Mouse (Mus musculus): ENCODE results near the gene Sema5b.

Gene Sema5b

DNA sequence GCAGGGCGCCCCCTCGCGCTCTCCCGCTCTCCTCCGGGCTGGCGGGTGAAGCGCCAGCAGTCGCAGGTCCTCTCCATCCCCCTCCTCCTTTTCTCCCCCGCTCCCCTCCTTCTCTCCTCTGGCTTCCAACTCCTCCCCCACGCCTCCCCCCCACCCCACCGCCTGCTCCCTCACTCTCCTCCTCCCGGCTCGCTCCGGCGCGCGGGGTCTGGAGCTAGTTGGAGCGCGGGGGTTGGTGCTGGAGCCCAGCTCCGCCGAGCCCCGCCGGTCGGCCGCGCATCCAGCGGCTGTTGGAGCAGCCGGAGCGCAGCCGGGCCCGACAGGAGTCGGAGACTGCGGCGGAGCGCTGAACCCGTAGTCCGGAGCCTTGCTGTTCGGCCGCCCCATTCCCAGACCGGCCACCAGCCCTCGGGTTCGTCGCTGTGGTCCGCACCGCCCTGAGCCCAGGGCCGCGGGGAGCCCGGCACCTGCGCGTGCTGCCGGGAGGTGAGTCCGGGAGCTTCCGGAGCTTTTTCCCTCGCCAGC is at the start of gene Sema5b:
Gene Sema5b (plus strand): TSS at position 29 of the 525 bp plus-strand sequence.
- no peak for DNase-seq (ENCODE audit: low spot score)

DNA sequence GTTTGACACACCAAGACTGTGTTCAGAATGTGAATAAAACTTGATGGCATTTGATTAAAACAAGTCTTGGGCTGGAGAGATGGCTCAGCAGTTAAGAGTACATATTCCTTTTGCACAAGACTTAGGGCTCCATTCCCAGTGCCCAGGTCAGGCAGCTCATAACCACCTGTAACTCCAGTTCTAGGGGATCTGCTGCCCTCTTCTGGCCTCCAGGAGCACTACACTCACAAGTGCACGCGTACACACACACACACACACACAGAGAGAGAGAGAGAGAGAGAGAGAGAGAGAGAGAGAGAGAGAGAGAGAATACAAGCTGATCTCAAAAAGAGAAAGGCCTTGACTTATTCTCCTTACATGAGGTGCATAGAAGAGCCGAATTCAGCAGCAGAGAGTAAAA is 40.6 kb upstream of the Sema5b start:
- DNase-seq (ENCODE audit: low spot score), result no peak

DNA sequence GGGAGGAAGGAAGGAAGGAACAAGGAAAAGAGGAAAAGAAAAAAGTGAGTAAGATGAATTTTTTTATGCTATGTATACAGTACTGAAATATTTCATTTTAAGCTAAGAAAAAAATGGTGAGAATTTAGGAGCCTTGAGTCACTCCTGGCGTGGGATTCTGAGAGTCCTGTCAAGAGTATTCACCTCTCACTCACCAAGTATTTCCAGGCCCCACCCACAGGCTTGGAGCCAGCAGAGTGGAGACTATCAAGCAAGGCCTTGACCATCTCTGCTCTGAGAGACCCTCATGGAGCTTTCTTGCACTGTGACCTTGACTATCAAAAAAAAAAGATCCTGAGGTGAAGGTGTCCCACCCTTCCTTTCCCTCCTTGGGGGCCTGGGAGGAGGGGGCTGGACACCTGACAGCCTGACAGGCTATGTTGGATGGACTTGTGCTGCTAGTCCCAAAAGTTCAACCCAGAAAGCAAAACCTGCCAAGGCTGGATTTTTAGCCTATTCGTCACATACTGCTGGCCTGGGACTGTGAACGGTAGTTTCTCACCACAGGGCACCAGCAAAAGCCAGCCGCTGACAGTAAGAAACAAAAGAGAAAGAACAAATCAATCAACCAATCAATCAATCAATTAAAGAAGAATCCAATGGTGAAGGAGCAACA is 39.7 kb upstream of the Sema5b start:
- no peak for DNase-seq (ENCODE audit: low spot score)

DNA sequence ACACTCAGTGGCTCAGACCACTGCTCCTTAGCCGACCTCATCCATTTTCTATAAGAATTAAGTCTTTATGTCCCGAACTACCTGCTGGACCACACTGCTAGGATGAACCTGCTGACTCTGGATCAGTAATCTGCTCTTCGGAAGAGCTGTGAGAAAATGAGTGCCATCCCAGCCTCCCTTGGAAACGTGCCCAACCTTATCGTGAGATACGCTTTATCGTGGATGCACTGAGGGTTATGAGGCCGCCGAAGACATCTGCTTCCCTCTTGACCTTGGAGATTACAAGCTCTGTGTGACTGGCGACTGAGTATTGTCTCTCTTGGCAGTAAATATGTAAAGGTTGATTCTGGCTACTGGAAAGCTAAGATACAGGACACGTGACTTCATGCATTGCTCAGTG is 38.5 kb upstream of the Sema5b start:
- DNase-seq (ENCODE audit: low spot score), result no peak

DNA sequence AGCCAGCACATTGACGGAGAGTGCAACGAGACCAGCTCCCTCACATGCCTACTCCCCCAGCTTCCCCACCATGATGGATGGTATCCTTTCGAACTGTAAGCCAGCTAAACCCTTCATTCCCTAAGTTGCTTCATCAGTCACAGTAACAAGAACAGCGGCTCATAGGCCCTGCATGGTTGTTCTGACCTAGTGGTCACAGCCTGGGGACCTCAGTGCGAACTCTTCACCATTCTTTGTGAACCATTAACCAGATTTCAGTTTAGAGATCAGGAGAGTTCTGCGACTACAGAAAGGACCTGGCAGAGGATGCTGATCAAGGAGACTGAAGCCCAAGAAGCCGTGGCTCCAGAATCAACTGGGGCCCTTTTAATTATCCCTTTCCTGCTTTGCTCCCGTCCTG is 36.7 kb upstream of the Sema5b start:
- no peak for DNase-seq (ENCODE audit: low spot score)

DNA sequence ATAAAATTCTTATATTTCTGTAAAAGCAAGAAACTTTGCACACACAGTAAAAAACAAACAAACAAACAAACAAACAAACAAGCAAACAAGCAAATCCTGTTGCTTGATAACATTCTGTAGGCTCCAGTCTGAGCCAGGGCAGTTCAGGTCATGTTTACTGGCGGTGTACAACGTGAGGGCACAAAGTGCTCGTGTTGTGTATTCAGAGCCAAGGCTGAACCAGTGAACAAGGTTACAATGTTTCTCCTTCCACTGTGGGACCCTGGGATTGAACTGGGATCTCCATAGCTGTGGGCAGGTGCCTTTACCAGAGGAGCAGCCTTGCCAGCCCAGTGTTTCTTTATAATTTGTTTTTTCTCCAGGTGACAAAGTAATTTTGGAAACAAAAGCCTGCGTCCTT is 35.2 kb upstream of the Sema5b start:
- no peak for DNase-seq (ENCODE audit: low spot score)

DNA sequence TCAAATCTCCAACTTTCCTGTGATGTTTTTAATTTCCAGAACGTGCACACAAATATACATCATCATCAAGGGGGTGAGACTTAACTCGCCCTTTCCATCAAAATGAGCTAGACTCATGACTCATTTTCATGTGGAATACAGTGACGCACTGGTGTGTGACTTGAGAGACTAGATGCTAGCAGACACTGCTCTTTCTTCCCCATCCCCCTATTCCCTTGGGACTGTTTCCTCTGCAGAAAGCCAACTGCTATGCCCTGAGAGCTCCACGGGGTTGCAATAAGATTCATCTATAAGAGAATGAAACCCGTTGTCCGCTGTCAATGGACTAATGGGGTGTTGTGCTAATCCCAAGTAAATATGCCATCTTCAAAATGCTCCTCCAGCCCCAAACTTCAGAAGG is 32.4 kb upstream of the Sema5b start:
- DNase-seq (ENCODE audit: low spot score), result no peak

DNA sequence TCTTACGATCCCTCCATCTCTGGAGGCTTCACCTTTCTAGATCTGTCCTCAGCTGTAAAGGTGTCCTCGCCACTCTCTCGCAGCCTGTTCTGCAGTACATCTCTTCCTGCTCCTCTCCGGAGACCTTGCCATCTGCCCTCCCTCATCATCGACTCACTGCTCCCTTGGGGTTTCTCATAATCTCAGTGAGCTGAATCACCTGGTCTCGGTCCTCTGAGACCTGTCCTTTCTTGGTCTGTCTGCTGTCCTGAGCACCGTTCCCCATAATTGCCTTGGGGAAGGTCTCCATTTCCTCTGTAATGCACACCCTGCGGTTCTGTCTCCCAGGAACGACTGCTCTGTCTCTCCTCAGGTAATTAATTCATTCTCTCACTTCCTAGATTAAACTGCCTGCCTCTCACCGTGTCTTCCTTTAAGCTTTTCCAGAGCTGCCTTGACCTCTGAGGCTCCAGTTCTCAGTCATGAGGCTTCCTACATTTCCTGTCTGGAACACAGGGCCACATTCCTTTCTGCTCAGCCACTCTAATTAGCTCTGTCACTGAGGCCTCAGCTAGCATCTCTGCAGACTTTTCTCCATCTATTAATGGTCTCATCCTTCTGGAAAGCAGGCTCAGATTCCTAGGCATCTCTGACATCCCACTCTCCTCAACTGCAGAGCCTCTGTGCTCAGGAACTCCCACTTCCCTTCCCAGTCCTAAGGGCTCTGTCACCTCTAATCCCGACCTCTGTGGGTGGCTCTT is 31.4 kb upstream of the Sema5b start:
- no peak for DNase-seq (ENCODE audit: low spot score)

DNA sequence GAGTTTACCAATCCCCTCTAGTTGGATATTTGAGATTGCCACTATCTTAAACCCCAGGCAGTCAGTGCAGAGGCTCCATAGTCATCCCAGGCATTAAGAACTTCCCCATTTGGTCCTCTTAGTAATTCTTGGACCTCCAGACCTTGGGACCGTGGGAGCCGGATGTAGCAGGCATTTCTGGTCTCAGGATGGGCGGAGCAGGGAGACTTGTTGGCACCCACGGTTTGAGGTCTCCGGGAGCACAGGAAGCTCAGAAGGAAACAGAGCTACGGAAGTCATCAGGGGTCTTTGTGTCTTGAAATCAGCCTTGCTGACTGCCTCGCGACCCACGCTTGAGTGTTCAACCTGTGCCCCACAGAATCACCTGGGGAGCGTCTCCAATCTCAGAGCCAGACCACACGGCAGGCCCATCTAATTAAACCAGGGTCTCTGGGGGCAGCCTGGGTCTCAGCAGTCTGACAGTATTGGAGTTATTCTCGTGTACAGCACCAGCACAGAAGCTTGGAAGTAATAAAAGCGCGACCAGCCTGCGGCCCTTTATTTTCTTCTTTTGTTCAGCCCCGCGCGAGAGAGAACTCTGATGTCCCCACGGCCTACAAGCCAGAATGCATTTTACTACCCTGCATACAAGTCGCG is 24.9 kb upstream of the Sema5b start:
- no peak for DNase-seq (ENCODE audit: low spot score)

DNA sequence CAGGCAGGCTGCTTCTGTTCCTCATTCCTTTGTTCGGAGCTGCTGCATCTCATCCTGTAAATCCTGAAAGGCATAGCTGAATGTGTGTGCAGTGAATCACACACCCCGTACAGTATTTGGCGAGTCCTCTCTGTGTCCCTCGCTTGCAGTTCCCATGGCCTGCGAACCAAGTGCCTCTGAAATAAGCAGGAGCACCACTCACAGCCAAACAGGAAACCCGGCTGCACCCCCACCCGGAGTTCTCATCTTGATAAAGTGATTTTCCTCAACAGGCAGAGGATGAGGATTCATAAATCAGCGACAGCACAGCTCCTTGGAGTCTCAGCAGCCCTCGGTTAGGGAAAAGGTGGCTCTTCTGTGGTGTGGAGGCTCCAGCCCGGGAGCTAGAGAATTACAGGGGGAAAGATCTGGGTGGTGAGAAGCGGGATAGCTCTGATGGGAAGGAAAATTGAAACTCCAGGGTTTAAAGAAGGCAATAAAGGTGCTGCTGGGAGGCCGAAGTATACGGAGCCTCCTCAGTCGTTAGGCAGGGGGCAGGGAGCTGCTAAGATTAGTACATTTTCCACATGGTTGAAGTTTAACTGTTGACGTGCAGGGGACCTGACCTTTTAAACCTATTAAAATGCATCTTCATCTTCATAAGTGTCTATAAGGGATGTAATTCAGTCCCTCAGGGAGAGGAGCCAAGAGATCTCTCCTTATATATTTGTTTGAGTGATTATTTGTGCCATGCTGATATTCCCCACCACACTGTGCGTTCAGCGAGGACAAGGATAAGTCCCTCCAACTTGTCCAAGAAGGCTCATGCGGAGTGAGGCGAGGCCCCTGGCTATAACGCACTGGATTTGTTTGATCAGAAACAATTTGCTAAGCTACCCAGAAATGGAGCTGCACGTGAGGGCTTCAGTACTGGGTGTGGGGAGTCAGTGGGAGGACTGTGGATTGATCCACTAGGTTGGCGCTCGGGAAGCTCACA is 22.7 kb upstream of the Sema5b start:
- no peak for DNase-seq (ENCODE audit: low spot score)

DNA sequence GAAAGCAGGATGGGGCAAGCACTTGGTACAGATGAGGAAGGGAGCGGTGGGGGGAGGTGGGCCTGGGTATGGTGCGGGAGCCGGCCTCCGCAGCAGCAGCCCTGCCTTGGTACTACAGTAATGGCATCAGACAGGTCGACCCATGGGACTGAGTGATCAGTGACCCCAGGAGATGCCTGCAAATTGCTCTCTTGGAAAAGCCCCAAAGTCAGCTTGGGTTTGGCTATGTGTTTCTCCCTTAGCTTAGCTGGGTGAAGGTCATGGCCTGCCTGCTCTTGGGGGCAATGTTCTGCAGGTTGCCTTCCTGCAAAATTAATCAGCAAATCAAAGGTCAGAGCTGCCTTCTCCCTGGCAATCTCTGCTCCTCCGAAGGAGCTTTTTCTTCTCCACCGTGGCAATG is 21.7 kb upstream of the Sema5b start:
- DNase-seq (ENCODE audit: low spot score), result no peak

DNA sequence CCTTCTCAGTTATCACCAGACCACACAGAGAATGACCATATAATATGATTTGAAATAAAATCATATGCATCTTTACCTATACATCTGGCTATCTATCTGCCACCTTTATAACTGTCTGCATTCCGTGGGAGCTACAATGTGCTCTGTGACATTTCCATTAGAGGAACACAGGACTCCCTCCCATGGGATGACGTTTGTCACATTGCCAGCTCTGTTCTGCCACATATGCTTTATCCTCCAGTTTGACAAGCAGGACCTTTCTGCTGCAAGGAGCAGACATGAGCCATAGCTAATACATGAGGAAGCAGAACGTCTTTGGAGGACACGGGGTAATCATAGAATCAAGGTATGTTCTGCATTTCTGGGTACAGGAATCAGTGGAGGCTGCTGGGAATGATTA is 16.7 kb upstream of the Sema5b start:
- DNase-seq (ENCODE audit: low spot score), result no peak

DNA sequence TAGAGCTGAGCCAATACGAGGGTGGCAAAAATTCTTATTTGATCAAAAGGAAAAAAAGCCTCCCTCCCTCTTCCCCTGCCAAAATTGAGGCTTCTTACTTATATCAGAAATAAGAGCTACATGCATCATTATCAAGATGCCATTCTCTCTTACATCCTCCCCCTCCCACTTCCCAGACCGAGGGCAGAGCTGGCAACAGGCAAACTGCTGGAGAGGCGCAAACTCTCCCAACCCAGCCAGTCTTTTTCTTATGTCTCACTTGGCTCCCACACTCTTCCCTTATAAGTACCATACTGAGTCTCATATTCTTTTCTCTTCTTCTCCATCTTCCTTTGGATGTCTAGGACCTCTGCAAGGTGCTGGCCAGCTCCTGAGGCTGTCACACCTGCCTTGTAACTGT is 6.3 kb upstream of the Sema5b start:
- DNase-seq (ENCODE audit: low spot score), result no peak

DNA sequence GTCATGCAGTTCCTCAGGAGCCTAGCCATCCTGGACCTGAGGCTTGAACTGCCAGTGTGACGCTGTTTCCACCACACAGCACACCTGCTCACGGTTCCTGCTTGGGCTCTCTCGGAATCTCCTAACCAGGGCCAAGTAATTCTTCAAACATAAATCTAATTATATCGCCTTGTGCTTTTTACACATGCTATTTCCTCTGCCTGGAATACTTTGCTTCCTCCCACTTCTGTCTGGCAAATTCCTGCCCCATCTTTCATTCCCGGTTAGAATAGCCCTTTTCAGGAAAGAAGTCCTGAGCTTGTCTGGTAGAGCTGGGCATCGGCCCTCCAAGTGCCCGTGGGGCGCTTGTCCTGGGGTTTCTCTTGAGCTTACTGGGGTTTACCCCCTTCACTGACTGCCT is 3.3 kb upstream of the Sema5b start:
- no peak for DNase-seq (ENCODE audit: low spot score)

DNA sequence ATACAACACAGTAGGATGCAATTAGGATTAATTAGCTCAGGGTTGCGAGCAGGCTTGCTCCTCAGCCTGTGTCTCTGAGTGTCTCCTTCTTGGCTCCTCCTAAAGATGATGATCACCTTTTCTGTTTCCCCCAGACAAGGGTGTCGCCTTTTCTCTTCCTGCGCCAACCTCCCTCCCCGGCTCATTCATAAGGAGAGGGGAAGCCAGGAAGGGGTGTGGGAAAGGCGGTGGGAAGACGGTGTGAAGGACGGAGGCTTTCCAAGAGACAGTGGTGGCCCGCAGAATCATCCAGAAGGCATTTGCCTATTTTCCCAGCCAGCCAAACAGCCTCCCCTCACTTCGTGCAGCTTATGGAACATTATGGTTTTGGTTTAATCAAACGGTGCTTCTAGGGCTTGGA is 1.9 kb upstream of the Sema5b start:
- DNase-seq (ENCODE audit: low spot score), result no peak

DNA sequence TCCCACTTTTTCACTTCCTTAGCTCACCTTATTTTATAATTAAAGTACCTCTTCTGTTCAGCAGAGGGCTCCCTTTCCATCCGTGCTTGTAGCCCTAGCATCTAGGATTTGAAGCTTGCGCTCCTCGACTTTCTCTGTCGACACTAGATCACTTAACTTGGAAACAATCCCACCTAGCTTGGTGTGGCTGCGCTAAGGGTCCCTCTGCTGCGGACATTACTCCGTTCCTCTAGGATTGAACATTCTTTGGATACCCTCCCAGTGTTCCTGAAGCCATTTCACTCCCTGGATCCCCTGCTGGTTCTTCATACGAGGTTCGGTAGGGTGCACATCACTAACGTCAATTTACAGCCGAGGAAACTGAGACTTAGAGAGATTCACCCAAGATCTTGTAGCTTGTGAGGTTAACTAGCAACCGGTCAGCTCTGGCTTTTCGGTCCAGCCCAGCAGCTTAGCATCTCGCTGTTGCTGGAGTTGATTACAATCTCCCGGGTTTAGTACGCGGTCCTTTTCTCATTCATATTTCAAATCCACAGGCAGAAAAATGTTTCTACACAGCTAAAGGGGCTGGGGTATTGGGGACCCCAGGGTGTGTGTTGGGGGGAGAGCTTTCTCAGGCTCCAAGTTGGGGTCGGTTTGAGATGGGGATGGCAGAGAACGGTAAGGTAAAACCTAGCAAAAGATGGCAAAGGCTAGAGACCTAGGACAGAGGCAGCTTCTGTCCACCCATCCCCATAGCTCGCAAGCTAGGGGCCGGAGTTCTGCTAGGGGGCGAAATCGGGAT is 420 bp upstream of the Sema5b start:
- no peak for DNase-seq (ENCODE audit: low spot score)

DNA sequence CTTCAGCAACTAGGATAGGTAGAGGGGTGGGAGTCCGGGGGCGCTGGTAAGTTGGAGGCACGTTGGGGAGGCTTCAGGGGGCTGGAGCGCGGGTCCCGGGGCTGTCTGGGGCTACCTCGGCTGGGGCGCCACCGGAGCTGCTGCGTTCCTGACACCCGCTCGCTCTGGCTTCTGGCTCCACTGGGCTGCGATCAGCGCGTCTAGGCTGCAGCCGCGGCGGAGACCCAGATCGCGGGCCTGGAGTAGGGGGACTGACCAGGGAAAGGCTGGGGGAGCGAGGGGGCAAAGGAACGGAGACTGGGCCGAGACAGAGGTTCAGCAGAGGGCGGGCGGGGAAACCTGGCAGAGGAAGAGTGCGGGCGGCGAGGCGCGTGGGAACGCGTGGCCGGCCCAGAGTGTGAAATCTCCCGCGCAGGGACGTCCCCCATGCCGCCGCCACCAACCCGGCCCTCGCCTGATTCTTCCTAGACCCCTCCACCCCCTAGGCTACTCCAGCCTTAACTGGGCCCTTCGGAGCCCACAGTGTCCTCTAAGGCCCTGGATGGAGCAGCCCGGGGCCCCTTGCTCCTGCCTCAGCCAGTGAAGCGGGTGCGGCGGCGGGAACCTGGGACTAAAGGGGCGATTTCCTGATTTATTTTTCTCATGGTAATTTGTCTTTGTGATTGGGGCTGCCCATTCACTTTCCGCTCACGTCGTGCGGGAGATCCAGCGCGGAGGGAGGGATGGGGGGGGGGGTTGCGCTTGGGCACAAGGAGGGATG is 896 bp downstream of the Sema5b start:
- DNase-seq (ENCODE audit: low spot score), result no peak

DNA sequence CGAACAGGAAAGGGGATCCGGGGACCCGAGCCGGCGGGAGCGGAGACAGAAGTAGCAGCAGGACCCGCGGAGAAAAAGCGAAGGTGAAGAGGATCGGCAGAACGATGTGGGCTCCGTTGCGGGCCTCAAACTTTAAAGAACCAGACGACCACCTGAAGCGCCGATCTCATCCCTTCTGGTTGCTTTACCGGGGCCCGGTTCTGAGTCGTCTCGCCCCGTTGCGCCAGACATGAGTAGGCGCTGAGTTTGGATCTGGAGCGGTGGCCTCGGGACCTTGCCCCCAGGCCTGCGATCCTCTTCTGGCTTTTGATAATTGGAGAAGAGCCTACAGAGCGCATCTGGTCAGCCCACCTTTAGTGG is 1.5 kb downstream of the Sema5b start:
- no peak for DNase-seq (ENCODE audit: low spot score)

DNA sequence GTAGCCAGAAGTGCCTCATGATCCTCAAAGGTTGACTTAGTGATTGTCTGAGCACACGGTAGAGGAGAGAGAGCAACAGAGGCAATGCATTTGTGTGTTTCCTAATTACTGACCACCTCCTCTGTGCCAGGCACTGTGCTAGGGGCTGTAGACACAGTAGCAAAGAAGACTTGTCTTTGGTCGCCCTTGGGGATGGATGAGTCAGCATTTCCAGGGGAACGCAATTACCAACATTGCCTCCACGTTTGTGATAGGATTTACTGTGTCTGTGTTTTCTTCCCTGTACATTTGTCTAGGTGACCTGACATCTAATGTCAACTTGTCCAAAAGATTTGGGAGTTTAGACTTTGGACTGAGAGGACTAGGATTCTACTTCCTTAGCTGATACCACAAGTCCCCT is 4.8 kb downstream of the Sema5b start:
- DNase-seq (ENCODE audit: low spot score), result no peak

DNA sequence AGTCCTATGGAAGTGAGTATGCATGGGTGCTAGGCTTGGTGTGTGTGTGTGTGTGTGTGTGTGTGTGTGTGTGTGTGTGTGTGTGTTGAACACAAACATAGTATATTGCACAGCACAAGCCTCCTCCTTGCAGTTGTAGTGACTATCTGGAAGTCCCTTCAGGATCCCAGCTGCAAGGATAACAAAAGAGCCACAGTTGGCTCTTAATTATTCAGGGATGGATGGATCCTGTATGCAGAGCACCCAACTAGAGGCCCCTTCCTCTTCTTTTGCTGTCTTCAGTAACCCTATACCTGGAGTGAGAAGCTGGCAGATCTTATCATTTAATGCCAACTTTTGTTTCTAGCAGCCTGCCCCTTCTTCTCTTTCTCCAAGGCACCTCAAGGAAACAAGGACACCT is 7.0 kb downstream of the Sema5b start:
- DNase-seq (ENCODE audit: low spot score), result no peak

DNA sequence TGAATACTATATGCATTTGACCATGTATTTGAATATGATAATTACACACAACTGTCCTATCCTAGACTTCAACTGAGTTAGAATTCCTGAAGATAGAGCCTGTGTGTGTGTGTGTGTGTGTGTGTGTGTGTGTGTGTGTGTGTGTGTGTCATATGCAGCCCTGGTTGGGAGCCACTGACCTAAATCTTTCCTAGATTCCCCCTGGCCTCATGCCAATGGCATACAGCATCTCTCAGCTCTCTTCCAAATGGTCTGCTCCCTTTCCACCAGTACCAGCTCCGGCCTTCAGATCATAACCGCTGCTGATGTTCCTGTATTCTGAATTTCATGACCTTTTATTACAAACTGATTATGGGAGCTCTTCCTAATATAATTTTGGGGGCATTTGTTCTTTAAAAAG is 8.4 kb downstream of the Sema5b start:
- no peak for DNase-seq (ENCODE audit: low spot score)
